Comparison of ENCODE assay signal across 8 mouse cellular contexts in the genomic region with DNA sequence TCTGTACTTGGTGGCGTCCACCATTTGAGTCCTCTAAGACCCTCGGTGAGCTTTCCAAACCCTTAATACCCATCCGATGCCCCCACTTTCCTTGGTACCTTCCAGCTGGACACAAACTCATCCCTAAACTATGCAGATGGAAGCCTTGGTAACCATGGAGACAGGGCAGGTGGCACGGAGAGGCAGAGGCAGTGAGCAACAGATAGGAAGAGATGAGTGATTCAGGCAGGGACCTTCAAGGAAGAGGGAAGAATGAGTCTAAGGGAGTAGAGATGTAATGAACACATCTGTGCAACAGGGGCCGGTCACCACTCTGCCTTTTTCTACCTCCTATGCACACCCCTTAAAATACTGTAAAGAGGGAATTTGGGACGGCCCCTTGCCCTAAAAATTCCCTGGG. TPM values are rescaled to one million over a fixed set of nuclear protein-coding genes. Genes with fewer than 3 reads are reported as not detected.
A peak's percentile ranks its signal among the peaks of the same experiment; 100 is the strongest.
DNase-seq lines count a peak whose midpoint lies in the region; ATAC-seq and TF ChIP-seq lines count a peak whose summit lies in the region.

No protein-coding gene starts in this region.

- peaks cover 19% of the 10 kb centered on the region for H3K4me1 ChIP-seq in kidney, postnatal 0 days (replicated peaks; ENCODE audit: insufficient read depth, low read length)
- peaks cover 19% of the 10 kb centered on the region for H3K4me1 ChIP-seq in hindbrain, embryonic 11.5 days (replicated peaks; ENCODE audit: control insufficient read depth, insufficient read depth, low read length)

- no peaks in the 10 kb centered on the region for H3K36me3 ChIP-seq in kidney, postnatal 0 days (ENCODE audit: insufficient read depth, low read length)
- no peaks in the 10 kb centered on the region for H3K36me3 ChIP-seq in hindbrain, embryonic 11.5 days (ENCODE audit: control insufficient read depth, insufficient read depth, low read length)
- H3K36me3 ChIP-seq in myocyte (ENCODE audit: control insufficient read depth, insufficient read depth) = no peaks in the 10 kb centered on the region

- no peak for TF ChIP-seq CTCF in kidney, postnatal 0 days (IDR thresholded peaks at IDR 0.05; ENCODE audit: low read depth)

- no peak overlapping the region for H3K9ac ChIP-seq in kidney, postnatal 0 days (ENCODE audit: low read depth, low read length)
- no peak overlapping the region for H3K9ac ChIP-seq in hindbrain, embryonic 11.5 days (ENCODE audit: low read depth, low read length)

- no peak overlapping the region; the same call in 1 of the 2 replicates for H3K4me3 ChIP-seq in kidney, postnatal 0 days (replicated peaks; ENCODE audit: low read depth, low read length)
- no peak overlapping the region for H3K4me3 ChIP-seq in hindbrain, embryonic 11.5 days (ENCODE audit: low read depth, low read length)
- peak overlapping the region; percentile 51 for H3K4me3 ChIP-seq in myocyte

- no peak for ATAC-seq in kidney, postnatal 0 days (replicated peaks; ENCODE audit: low FRiP score, low read depth)
- no peak for ATAC-seq in hindbrain, embryonic 11.5 days (ENCODE audit: low FRiP score)

- H3ac ChIP-seq in myocyte (ENCODE audit: control insufficient read depth, insufficient read length) = no peak overlapping the region

- no peak for DNase-seq in kidney, postnatal 0 days (ENCODE audit: low spot score)
- DNase-seq in kidney, postnatal 14 days = no peak
- peak; percentile 76 for DNase-seq in cerebellum, adult 9-11 months
- peak; percentile 18 for DNase-seq in hindbrain, embryonic 11.5 days (ENCODE audit: low spot score)
- no peak for DNase-seq in urinary bladder, postnatal 10 days (ENCODE audit: low spot score)
- DNase-seq in kidney, postnatal 4 days = no peak
- DNase-seq in embryo, embryonic 9.5 days (ENCODE audit: extremely low spot score) = no peak

- 30% methylated on average over 6 of the region's 6 CpGs for WGBS in kidney, postnatal 0 days
- 26% methylated on average over 6 of the region's 6 CpGs for WGBS in hindbrain, embryonic 11.5 days

- peaks cover 8% of the 10 kb centered on the region for H3K79me2 ChIP-seq in myocyte (ENCODE audit: control insufficient read depth, insufficient read depth)

- no peak overlapping the region for H3K27ac ChIP-seq in kidney, postnatal 0 days
- no peak overlapping the region for H3K27ac ChIP-seq in hindbrain, embryonic 11.5 days (ENCODE audit: low read depth, low read length)

- TF ChIP-seq POLR2A in myocyte (IDR thresholded peaks at IDR 0.05; ENCODE audit: insufficient read length, low read depth) = no peak

- H3K9me3 ChIP-seq in kidney, postnatal 0 days (replicated peaks; ENCODE audit: low read length) = no peaks in the 10 kb centered on the region
- H3K9me3 ChIP-seq in hindbrain, embryonic 11.5 days (ENCODE audit: control insufficient read depth, low read length) = no peaks in the 10 kb centered on the region

- H3K27me3 ChIP-seq in kidney, postnatal 0 days (ENCODE audit: insufficient read depth, low read length) = 0 out of 2 replicates have a peak, but pooled peaks cover 5% of the 10 kb centered on the region
- H3K27me3 ChIP-seq in hindbrain, embryonic 11.5 days (ENCODE audit: control insufficient read depth, insufficient read depth, low read length) = peaks cover 16% of the 10 kb centered on the region; the same call in 1 of the 2 replicates
- H3K27me3 ChIP-seq in myocyte (ENCODE audit: control insufficient read depth, insufficient read depth, insufficient read length) = no peaks in the 10 kb centered on the region

- peak overlapping the region; percentile 84 for H3K4me2 ChIP-seq in kidney, postnatal 0 days (ENCODE audit: low read length)
- no peak overlapping the region for H3K4me2 ChIP-seq in hindbrain, embryonic 11.5 days (replicated peaks; ENCODE audit: low read depth, low read length)
- peak overlapping the region; percentile 98 for H3K4me2 ChIP-seq in myocyte (ENCODE audit: low read depth)

TF ChIP-seq in myocyte, 11 proteins besides CTCF, POLR2A, EP300 and RAD21:
- TF ChIP-seq CEBPB (IDR thresholded peaks at IDR 0.05; ENCODE audit: insufficient read depth, poor library complexity, severe bottlenecking) = no peak
- TF ChIP-seq USF1 (IDR thresholded peaks at IDR 0.05; ENCODE audit: low read depth) = no peak
- TF ChIP-seq SRF (IDR thresholded peaks at IDR 0.05; ENCODE audit: control insufficient read depth, insufficient read length, low read depth) = no peak
- TF ChIP-seq MYOD1 (IDR thresholded peaks at IDR 0.05; ENCODE audit: control insufficient read depth in 1 of 3, insufficient read length in 2 of 3, low read depth in 2 of 3) = peak in 1 of 3 experiments; percentile 22

RNA-seq across cellular contexts. Expression of gene Ankrd34a, which starts 0.8 kb away (rescaled TPM):
- 1.2 and 1.3 TPM in 2 replicates for polyA plus RNA-seq in kidney, postnatal 0 days (2015; fragmentation: Nextera tagmentation; extraction: Ambion mirVana)
- 2.0 and 2.4 TPM in 2 replicates for polyA plus RNA-seq in hindbrain, embryonic 11.5 days (2014; fragmentation: Nextera tagmentation; extraction: Ambion mirVana)
- polyA plus RNA-seq in myocyte (2012; fragmentation: generic; extraction: Trizol) = 2.5 TPM

RNA-seq across cellular contexts. Expression of gene Polr3gl, which starts 1.7 kb away (rescaled TPM):
- 26.0 and 28.2 TPM in 2 replicates for polyA plus RNA-seq in kidney, postnatal 0 days (2015; fragmentation: Nextera tagmentation; extraction: Ambion mirVana)
- 15.4 and 16.6 TPM in 2 replicates for polyA plus RNA-seq in hindbrain, embryonic 11.5 days (2014; fragmentation: Nextera tagmentation; extraction: Ambion mirVana)
- 22.7 TPM for polyA plus RNA-seq in myocyte (2012; fragmentation: generic; extraction: Trizol)

RNA-seq across cellular contexts. Expression of gene Lix1l, which starts 5.3 kb away (rescaled TPM):
- 4.9 and 5.2 TPM in 2 replicates for polyA plus RNA-seq in kidney, postnatal 0 days (2015; fragmentation: Nextera tagmentation; extraction: Ambion mirVana)
- polyA plus RNA-seq in hindbrain, embryonic 11.5 days (2014; fragmentation: Nextera tagmentation; extraction: Ambion mirVana) = 7.1 and 7.8 TPM in 2 replicates
- polyA plus RNA-seq in myocyte (2012; fragmentation: generic; extraction: Trizol) = 30.2 TPM

RNA-seq across cellular contexts. Expression of gene Gm16253, which starts 18.9 kb away (rescaled TPM):
- not detected in 2 replicates for polyA plus RNA-seq in kidney, postnatal 0 days (2015; fragmentation: Nextera tagmentation; extraction: Ambion mirVana)
- polyA plus RNA-seq in hindbrain, embryonic 11.5 days (2014; fragmentation: Nextera tagmentation; extraction: Ambion mirVana) = 0.46 and 0.70 TPM in 2 replicates
- 0.25 TPM for polyA plus RNA-seq in myocyte (2012; fragmentation: generic; extraction: Trizol)

RNA-seq across cellular contexts. Expression of gene Rbm8a, which starts 34.1 kb away (rescaled TPM):
- polyA plus RNA-seq in kidney, postnatal 0 days (2015; fragmentation: Nextera tagmentation; extraction: Ambion mirVana) = 100 and 111 TPM in 2 replicates
- 172 and 178 TPM in 2 replicates for polyA plus RNA-seq in hindbrain, embryonic 11.5 days (2014; fragmentation: Nextera tagmentation; extraction: Ambion mirVana)
- 68.4 TPM for polyA plus RNA-seq in myocyte (2012; fragmentation: generic; extraction: Trizol)

Comparison
In these comparisons a context has a peak if more than half of its experiments do, and no peak if none do; other contexts are left out.
1. DNase-seq: peak in cerebellum, adult 9-11 months (single experiment) and hindbrain, embryonic 11.5 days (single experiment); none in kidney, postnatal 0 days (single experiment), kidney, postnatal 14 days (single experiment), urinary bladder, postnatal 10 days (single experiment), kidney, postnatal 4 days (0 of 2) and embryo, embryonic 9.5 days (single experiment).